ENCODE assay signal across 18 mouse cellular contexts in the genomic region with DNA sequence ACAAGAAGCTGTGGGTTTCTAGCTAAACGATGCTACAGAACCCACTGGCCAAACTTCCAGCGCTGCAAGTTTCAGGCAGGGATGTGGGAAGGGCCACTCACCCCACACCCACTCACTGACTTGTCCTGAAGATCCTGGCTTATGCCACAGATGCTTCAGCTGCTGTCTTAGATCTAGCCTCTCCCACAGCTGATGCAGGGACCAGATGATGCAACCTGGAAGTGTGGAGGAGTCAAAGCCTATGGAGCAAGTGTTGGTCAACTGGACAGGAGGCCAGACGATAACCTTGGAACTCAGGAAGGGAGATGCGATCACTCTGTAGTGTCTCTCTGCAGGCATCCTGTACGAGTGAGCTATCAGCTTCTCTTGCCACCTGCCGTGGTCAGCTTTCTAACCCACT.
"Had no signal": no experiment of that assay in that cellular context is flagged by ENCODE, and none has a peak within 500 bp of the region (broad histone marks: within the 10 kb centered on the region; RNA-seq: fewer than 3 reads in every experiment).

No protein-coding gene starts in this region.

- H3K27ac ChIP-seq: liver, embryonic 14.5 days; midbrain, embryonic 10.5 days; midbrain, embryonic 13.5 days; neural tube, embryonic 13.5 days; neural tube, embryonic 15.5 days had no signal

- H3K4me1 ChIP-seq: midbrain, embryonic 10.5 days; midbrain, embryonic 13.5 days; neural tube, embryonic 13.5 days; neural tube, embryonic 15.5 days had no signal

- DNase-seq: lung, adult 18-20 months; lung, embryonic 14.5 days; lung, postnatal 10 days; lung, postnatal 4 days; retina, postnatal 1 day; right cerebral cortex, adult 18-20 months; right cerebral cortex, postnatal 25 days; right cerebral cortex, postnatal 4 days; spleen, adult 18-20 months; thymus, adult 18-20 months; thymus, postnatal 14 days; thymus, postnatal 36 days had no signal

- ATAC-seq: midbrain, embryonic 13.5 days; midbrain, embryonic 16.5 days had no signal

- H3K9ac ChIP-seq: liver, embryonic 14.5 days; lung, embryonic 14.5 days; midbrain, embryonic 13.5 days; neural tube, embryonic 13.5 days; neural tube, embryonic 15.5 days had no signal

- H3K4me2 ChIP-seq: lung, embryonic 14.5 days; midbrain, embryonic 13.5 days; neural tube, embryonic 13.5 days; neural tube, embryonic 15.5 days had no signal

- H3K4me3 ChIP-seq: midbrain, embryonic 10.5 days; midbrain, embryonic 13.5 days; neural tube, embryonic 13.5 days; neural tube, embryonic 15.5 days had no signal

- H3K27me3 ChIP-seq: midbrain, embryonic 13.5 days; neural tube, embryonic 13.5 days; neural tube, embryonic 15.5 days had no signal

- H3K36me3 ChIP-seq: midbrain, embryonic 10.5 days; midbrain, embryonic 13.5 days; neural tube, embryonic 13.5 days; neural tube, embryonic 15.5 days had no signal

- H3K9me3 ChIP-seq: midbrain, embryonic 10.5 days; midbrain, embryonic 13.5 days; neural tube, embryonic 13.5 days; neural tube, embryonic 15.5 days had no signal
